Mouse (Mus musculus): ENCODE measurements around the gene Bhmt.

DNA sequence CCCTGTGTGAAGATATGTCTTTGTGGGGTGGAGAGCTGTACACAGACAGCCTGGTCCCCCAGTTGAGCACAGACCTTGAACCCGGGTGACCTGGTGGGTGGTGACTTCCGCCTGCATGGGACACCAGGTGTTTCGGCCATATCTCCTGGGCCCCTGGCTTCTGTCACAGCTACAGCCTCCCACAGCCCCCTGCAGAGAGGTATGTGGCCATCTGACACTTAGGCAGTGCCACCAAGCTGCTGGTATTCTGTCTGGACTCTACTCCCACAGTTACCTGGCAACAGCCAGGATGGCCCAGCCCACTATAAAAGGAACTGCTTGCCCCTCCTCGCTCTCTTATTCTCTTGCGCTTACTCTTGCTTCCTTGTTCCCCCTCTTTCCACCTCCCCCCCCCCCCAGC, 20.2 kb upstream of the Bhmt start:
- TF ChIP-seq EP300 (optimal IDR thresholded peaks at IDR 0.05) (no peak), CTCF (IDR thresholded peaks at IDR 0.05; ENCODE audit: low read depth) (no peak)
